Mouse (Mus musculus) inflammation-experienced regulatory T-cells, adult 6 months (primary cell): ENCODE data around the gene Pcbp3. TPM values are rescaled to one million over a fixed set of nuclear protein-coding genes. Genes with fewer than 3 reads are reported as not detected.
"Not testable (repeated sequence)": the region's sequence is repeated elsewhere in the genome, so short reads cannot be mapped to it uniquely, and the experiment has no call there.

Source experiments
- ATAC-seq: one replicate; pipeline ENCODE4 v1.8.0; 2017
- polyA plus RNA-seq, 3 experiments: library from polyadenylated mRNA; unstranded; fragments of 100-300 nt; shearing (Covaris generic); gene quantifications; one replicate each; pipeline ENCODE4 v1.2.1; 2017

Pcbp3 gene
- polyA plus RNA-seq, 3 experiments from 2014 or later = 4.5 to 8.6 (median 6.0) TPM

GRCm38 (mm10) chr10:76798751-76799585, 162.7 kb downstream of the Pcbp3 start:
- peak; percentile 78 for ATAC-seq

- ATAC-seq = no peak
Measured at GRCm38 (mm10) chr10:76794102-76794501, 167.6 kb downstream of the Pcbp3 start.

GRCm38 (mm10) chr10:76791475-76791874, 170.2 kb downstream of the Pcbp3 start:
- peak; percentile 75 for ATAC-seq

GRCm38 (mm10) chr10:76789885-76790284, 171.8 kb downstream of the Pcbp3 start:
- ATAC-seq = no peak

GRCm38 (mm10) chr10:76785312-76785711, 176.4 kb downstream of the Pcbp3 start:
- no peak for ATAC-seq

DNA sequence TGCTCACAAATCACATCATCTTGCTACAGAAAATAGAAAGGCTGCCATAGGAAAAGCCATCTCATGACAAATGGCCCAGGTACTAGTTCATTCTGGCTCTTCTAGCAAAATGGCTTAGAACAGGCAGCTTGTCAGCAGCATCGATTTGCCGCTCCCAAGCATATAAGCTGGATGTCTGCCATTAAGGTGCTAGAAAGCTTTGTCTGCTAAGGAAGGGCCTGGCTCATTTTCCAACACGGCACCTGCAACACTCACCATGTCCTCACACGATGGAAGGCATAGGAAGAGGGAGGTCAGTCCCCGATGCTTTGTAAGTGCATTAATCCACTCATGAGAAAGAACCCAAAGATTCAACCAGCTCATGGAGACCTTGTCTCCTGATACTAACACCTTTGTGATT, 182.5 kb downstream of the Pcbp3 start:
- ATAC-seq = no peak

GRCm38 (mm10) chr10:76771624-76772023, 190.1 kb downstream of the Pcbp3 start:
- ATAC-seq = no peak

DNA sequence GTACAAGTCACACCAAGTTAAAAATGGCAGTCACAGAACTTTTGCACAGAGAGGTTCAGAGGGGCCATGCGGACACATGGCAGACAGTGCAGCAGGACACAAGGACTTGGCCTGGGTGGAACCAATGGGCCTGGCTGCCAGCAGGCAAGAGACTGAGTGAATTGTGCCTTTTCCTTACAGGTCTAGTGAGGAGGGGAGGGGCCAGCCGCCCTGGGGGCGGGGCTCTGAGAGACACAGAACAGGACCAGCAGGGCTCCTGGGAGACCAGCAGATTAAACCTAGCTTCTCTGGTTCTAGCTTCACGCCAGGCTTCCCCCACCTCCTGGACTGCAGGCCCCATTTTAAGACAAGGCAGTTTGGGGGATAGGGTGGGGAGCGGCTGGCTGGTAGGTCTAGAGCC, 190.6 kb downstream of the Pcbp3 start:
- ATAC-seq = no peak

DNA sequence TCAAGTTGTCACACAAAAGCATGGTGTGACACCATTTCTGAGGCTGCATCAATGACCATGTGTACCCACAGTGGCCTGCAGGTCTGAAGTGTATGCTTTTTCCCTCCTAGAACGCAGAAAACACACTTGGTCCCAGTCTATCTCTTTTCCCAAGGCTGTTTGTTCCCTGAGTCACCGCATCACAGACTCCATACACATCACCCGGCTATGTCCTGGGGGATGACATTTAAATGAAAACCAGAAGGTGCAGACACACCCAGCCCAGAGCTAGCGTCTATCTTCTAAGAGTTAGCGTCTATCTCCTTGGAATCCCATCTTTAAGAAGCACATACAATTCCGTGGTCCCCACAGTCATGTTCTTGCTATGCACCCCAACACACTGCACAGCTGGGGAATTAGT, 192.1 kb downstream of the Pcbp3 start:
- no peak for ATAC-seq

DNA sequence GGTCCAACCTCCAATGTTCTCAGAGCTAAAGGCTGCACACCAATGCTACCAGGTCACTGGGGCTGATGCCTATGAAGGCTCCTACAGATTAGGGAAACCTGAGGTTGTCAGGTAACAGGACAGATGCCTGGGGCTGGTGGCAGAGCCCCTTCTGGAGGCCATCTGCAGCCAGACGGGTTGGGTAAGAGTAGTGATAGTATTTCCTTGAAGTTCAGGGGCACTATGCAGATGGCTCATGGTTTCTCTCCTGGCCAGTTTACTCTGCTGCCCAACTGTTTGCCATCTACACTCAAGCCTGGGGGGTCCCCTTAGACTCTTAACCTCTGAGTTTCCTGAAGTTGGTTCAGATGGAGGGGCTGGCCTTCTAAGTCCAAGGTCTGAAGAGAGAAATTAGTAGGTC, 195.5 kb downstream of the Pcbp3 start:
- ATAC-seq = no peak

GRCm38 (mm10) chr10:76764927-76765326, 196.8 kb downstream of the Pcbp3 start:
- no peak for ATAC-seq

GRCm38 (mm10) chr10:76763016-76763415, 198.7 kb downstream of the Pcbp3 start:
- ATAC-seq = no peak

GRCm38 (mm10) chr10:76762411-76762810, 199.3 kb downstream of the Pcbp3 start:
- no peak for ATAC-seq

DNA sequence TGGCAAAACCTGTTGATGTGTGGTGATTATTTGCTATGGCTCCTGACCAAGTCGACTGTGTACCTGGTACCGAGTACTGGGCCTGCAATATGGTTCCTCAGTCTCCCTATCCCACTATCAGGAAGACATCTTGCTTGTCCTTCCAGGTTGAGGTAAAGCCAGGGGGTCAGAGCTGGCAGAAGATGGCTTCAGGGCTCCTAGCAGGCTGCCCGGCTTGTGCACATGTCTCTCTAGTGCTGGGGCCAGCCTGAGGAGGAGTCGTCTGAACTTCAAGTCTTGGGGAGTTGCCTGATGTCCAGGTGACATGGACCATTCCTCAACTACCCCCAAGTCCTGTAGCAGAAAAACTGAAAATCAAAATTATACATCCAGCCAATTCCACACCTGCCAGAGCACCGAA, 201.8 kb downstream of the Pcbp3 start:
- no peak for ATAC-seq

- ATAC-seq = no peak
Measured at GRCm38 (mm10) chr10:76753640-76754039, 208.0 kb downstream of the Pcbp3 start.

GRCm38 (mm10) chr10:76744267-76744666, 217.4 kb downstream of the Pcbp3 start:
- ATAC-seq = not testable (repeated sequence)

- no peak for ATAC-seq
Measured at GRCm38 (mm10) chr10:76736764-76737163, 224.9 kb downstream of the Pcbp3 start.

GRCm38 (mm10) chr10:76734979-76735378, 226.7 kb downstream of the Pcbp3 start:
- ATAC-seq = peak; percentile 77

- no peak for ATAC-seq
Measured at GRCm38 (mm10) chr10:76733677-76734068, 228.0 kb downstream of the Pcbp3 start.

GRCm38 (mm10) chr10:76732881-76733676, 228.6 kb downstream of the Pcbp3 start:
- no peak for ATAC-seq

- ATAC-seq = no peak
Measured at GRCm38 (mm10) chr10:76732391-76732790, 229.3 kb downstream of the Pcbp3 start.

DNA sequence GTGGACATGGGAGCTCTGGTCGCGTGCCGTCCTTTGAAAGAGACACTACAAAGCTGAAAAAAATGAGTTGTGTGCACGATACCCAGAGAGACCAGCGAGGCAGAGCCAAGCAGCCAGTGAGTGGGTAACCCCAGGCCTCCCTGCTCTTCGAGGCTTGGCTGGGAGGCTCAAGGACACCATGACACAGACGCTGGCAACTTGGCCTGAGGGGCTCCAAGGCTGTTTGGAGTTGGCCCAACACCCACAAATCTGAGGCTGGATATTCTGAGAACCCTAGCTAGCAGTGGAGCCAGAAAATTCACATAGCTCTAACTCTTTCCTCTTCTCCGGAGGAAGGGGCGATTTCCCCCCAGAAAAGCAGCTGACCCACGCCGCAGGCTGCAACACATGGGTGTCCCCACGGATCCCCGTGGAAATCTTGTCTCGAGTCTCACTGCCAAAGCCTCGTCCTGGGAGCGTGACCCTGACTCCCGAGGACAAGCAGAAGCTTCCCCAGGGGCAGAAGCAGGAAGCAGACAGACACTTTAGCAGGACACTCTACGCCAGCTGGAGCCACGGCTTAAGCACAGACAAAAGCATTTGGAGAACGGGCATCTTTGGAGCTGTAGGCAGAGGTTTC, 230.0 kb downstream of the Pcbp3 start:
- ATAC-seq = no peak
